Mouse (Mus musculus) T-helper 1 cell (primary cell): ENCODE data around the gene Rcan1.

ENCODE experiments used
- in situ Hi-C: fragments of 300-600 bp; cut with MboI, MseI; formaldehyde crosslinking; loops from one replicate; pipeline ENCODE4 v1.15.1; 2025; ENCODE audit warnings: high pct_unique_total_duplicates

Gene Rcan1

GRCm38 (mm10) chr16:92470706-92471105 is at the start of gene Rcan1:
TSS of gene Rcan1 (minus strand) at chr16:92470867.
- in situ Hi-C loops, result no loop called here

- in situ Hi-C loops, result loop anchor here (5.0 kb wide), 1 partner anchor 932 kb away; no protein-coding TSS in a partner anchor
These were observed 49.3 kb upstream of the Rcan1 start for GRCm38 (mm10) chr16:92519820-92520492.

GRCm38 (mm10) chr16:92518718-92519117 is 48.1 kb upstream of the Rcan1 start:
- in situ Hi-C loops, result loop anchor here (5.0 kb wide), 1 partner anchor 934 kb away; no protein-coding TSS in a partner anchor

- in situ Hi-C loops, result loop anchor here (5.0 kb wide), 1 partner anchor 936 kb away; no protein-coding TSS in a partner anchor
These were observed 45.5 kb upstream of the Rcan1 start for GRCm38 (mm10) chr16:92516139-92516538.

- in situ Hi-C loops, result loop anchor here (5.0 kb wide), 1 partner anchor 937 kb away; no protein-coding TSS in a partner anchor
These were observed 44.2 kb upstream of the Rcan1 start for GRCm38 (mm10) chr16:92514896-92515295.

- in situ Hi-C loops, result no loop called here
These were observed 41.2 kb upstream of the Rcan1 start for GRCm38 (mm10) chr16:92511773-92512391.

- in situ Hi-C loops, result no loop called here
These were observed 40.4 kb upstream of the Rcan1 start for GRCm38 (mm10) chr16:92510835-92511772.

GRCm38 (mm10) chr16:92507573-92507972 is 36.9 kb upstream of the Rcan1 start:
- in situ Hi-C loops, result no loop called here

- in situ Hi-C loops, result no loop called here
These were observed 32.4 kb upstream of the Rcan1 start for GRCm38 (mm10) chr16:92503105-92503504.

GRCm38 (mm10) chr16:92500534-92500933 is 29.9 kb upstream of the Rcan1 start:
- in situ Hi-C loops, result no loop called here

- in situ Hi-C loops, result no loop called here
These were observed 28.7 kb upstream of the Rcan1 start for GRCm38 (mm10) chr16:92499324-92499723.

GRCm38 (mm10) chr16:92498589-92498981 is 27.9 kb upstream of the Rcan1 start:
- in situ Hi-C loops, result no loop called here

- in situ Hi-C loops, result no loop called here
These were observed 27.4 kb upstream of the Rcan1 start for GRCm38 (mm10) chr16:92497851-92498588.

GRCm38 (mm10) chr16:92489356-92489755 is 18.7 kb upstream of the Rcan1 start:
- in situ Hi-C loops, result no loop called here

- in situ Hi-C loops, result no loop called here
These were observed 17.8 kb upstream of the Rcan1 start for GRCm38 (mm10) chr16:92488456-92488855.

GRCm38 (mm10) chr16:92487489-92487888 is 16.8 kb upstream of the Rcan1 start:
- in situ Hi-C loops, result no loop called here

GRCm38 (mm10) chr16:92487086-92487485 is 16.4 kb upstream of the Rcan1 start:
- in situ Hi-C loops, result no loop called here

GRCm38 (mm10) chr16:92485436-92485835 is 14.8 kb upstream of the Rcan1 start, which contains the start of gene Clic6:
TSS of gene Clic6 (plus strand) at chr16:92485736.
- in situ Hi-C loops, result no loop called here

- in situ Hi-C loops, result no loop called here
These were observed 8.0 kb upstream of the Rcan1 start for GRCm38 (mm10) chr16:92478561-92479150.

GRCm38 (mm10) chr16:92475093-92475860 is 4.6 kb upstream of the Rcan1 start:
- in situ Hi-C loops, result no loop called here
